Mouse (Mus musculus): ENCODE results near the gene Gm45234.
A peak's percentile ranks its signal among the peaks of the same experiment; 100 is the strongest.

Gene Gm45234

GRCm38 (mm10) chr6:124711824-124712782 is 43.7 kb downstream of the Gm45234 start, which contains the start of the genes Emg1 and Phb2:
Gene Emg1, minus strand, starts transcription at chr6:124712178.
Gene Phb2, plus strand, starts transcription at chr6:124712336.
- DNase-seq (ENCODE audit: low read depth, low spot score): peak; percentile 99

DNA sequence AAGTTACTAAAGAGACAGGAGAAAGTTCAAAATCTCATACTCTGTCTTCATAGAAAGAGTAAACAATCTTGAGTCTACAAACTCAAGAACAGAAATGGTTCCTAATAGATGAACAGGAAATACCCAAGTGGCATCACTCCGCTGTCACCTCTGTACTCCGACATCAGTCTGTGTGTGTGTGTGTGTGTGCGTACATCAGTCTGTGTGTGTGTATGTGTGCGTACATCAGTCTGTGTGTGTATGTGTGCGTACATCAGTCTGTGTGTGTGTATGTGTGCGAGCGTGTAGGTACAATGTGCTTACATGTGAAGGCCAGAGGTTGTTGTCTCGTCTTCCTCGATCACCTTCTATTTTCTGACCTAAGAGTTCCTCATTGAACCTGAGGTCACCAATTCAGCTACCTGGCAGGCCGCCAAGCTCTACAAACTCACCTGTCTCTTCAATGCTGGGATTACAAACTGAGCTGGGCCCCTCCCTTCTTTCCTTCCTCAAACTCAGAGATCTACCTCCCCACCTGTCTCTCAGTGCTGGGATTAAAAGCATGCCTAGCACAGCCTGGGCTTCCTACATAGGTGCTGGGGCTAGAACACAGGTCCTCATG is 47.4 kb downstream of the Gm45234 start:
- no peak for DNase-seq (ENCODE audit: low read depth, low spot score)

DNA sequence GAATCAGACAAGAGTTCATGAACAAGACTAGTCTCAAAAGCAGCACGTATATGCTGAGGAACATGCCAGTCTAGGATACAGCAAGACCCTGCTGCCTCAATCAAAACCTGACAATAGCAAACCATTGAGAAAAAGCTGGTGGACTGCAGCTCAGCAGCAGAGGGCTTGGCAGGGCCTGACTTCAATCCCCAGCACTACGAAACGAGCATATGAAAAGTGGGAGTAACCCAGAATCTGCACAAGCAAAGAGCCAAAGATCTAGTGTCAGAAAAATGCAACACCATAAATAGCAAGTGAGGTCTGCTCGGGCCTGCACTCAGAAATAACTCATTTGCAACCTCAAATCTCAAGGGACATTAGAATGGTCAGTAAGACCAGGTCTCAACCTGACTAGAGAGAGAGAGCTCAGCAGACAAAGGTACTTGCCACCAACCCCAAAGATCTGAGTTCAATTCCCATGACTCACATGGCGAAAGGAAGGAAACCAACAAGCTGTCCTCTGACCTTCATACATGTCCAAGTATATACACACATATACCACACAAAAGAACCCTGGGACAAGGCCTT is 49.7 kb downstream of the Gm45234 start:
- DNase-seq (ENCODE audit: low read depth, low spot score): no peak

DNA sequence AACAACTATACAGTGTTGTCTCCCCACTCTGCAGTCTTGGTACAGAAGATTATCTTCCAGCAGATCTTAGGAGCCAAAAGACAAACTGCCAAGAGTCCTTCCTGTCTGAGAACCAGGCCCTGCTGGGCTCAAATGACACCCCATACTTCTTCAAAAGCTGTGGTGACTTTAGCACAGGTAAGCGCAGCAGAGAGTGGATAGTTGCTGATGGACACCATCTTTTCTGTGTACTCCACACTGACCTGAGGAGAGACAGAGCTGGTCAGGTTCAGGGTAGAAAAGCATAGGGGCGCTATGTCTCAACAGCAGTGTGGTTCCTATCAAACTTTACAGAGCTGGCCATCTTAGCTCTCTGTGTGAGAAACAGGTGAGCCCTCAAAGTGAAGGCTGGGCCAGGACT is 51.4 kb downstream of the Gm45234 start:
- no peak for DNase-seq (ENCODE audit: low read depth, low spot score)

GRCm38 (mm10) chr6:124703789-124704188 is 52.0 kb downstream of the Gm45234 start:
- no peak for DNase-seq (ENCODE audit: low read depth, low spot score)

DNA sequence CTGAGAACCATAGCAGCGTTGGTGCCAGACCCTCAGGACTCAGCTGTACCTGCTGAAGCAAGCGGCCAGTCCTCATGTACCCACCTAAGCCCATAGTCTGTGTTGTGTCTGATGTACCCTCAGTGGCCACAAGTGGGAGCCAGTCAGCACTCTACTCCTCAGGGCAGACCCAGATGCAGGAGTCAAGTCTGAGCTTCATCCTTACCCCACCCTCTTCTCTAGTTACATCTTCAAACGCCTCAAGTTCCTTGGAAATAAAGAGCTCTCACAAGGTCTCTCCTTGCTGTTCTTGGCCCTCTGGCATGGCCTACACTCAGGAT is 53.1 kb downstream of the Gm45234 start:
- peak; percentile 93 for DNase-seq (ENCODE audit: low read depth, low spot score)

DNA sequence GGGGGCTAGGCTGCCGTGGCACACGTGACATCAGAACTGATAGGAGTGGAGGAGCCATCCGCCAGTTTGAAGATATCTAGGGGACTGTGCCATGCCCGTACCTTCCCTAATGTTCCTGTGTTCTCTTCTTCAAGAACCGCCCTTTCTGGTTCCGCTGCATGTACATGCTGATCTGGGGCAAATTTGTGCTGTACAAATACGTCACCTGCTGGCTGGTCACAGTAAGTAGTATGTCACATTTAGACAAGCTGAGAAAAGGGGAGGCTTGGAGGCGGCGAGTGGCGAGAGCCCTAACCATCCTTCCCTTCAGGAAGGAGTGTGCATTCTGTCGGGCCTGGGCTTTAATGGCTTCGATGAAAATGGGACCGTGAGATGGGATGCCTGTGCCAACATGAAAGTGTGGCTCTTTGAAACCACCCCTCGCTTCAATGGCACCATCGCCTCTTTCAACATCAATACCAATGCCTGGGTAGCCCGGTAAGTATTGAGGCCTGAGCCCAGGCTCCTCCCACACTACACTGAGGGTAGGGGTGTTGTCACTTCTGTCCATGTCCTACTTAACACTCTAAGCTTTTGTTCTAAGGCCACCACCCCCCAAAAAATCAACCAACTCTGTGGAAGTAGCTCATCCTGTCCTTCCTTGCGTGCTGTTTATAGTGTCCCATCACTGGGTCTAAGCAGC is 53.6 kb downstream of the Gm45234 start:
- no peak for DNase-seq (ENCODE audit: low read depth, low spot score)

DNA sequence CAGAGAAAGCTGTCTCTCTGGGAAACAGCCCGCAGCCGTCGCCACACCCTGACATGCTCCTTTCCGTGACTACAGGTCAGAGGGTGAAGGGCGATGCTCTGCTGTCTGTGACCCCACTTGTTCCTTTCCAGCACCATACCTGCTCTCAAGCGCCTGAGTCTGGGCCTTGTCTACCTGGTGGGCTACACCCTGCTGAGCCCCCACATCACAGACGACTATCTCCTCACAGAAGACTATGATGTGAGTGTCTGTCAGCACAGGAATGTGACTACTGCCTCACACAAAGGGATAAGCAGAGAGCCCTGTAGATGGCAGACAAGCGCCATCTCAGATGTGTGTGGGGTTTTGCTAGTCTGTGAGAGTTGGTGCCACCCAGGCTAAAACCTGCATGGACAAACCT is 54.5 kb downstream of the Gm45234 start:
- peak; percentile 52 for DNase-seq (ENCODE audit: low read depth, low spot score)

- no peak for DNase-seq (ENCODE audit: low read depth, low spot score)
These were observed 55.7 kb downstream of the Gm45234 start for GRCm38 (mm10) chr6:124699962-124700610.

GRCm38 (mm10) chr6:124699366-124699765 is 56.5 kb downstream of the Gm45234 start:
- DNase-seq (ENCODE audit: low read depth, low spot score): no peak

DNA sequence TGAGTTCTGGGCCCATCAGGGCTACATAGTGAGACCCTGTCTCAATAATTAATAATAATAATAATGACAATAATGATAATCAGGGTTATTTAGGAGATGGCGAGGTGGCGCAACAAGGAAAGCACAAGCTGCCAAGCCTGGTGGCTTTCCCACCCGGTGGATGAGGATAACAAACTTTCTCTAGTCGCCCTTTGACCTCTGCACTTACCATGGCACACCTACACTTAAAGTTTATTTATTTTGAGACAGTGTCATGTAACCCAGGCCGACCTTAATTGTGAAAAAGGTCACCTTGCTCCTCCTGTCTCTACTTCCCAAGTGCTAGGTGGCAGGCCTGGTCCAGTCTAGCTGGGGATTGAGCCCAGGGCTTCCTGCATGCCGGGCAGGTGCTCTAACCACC is 57.1 kb downstream of the Gm45234 start:
- DNase-seq (ENCODE audit: low read depth, low spot score): no peak

- no peak for DNase-seq (ENCODE audit: low read depth, low spot score)
These were observed 59.2 kb downstream of the Gm45234 start for GRCm38 (mm10) chr6:124696441-124697150.

DNA sequence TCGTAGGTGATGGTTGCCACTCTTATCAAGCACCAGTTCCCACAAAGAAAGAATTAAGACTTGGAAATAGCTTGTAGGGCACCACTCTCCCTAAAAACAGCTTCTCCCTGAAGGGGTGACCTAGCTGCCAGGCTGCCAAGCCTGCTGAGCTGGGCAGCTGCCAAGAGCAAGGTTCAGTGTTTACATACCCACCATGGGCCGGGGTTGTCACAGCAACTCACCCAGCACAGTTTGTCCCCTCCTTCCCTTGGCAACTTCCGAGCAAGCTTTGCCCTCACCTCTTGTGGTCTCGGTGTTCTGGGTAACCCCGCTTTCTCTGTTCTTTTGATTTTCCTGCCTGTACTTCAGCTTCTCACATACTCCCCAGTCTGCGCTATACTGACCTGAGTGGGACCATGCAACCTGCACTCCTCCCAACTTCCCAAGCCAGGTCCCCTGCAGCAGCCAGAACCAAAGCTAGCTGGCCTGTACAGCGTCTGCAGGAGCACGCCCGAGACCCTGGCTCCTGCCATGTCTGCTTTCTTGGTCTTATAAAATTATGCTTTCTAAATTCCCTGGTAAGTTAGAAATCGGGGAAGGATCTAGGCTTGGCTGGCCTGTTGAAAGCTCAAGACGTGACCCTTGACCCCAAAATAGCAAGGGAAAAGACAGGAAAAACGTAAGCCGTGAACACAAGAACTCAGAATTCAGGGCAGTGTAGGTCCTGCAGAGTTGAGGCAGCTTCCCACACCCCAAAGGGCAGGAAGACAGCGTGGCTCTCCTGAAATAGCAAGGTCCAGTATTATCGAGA is 61.5 kb downstream of the Gm45234 start:
- DNase-seq (ENCODE audit: low read depth, low spot score): no peak

DNA sequence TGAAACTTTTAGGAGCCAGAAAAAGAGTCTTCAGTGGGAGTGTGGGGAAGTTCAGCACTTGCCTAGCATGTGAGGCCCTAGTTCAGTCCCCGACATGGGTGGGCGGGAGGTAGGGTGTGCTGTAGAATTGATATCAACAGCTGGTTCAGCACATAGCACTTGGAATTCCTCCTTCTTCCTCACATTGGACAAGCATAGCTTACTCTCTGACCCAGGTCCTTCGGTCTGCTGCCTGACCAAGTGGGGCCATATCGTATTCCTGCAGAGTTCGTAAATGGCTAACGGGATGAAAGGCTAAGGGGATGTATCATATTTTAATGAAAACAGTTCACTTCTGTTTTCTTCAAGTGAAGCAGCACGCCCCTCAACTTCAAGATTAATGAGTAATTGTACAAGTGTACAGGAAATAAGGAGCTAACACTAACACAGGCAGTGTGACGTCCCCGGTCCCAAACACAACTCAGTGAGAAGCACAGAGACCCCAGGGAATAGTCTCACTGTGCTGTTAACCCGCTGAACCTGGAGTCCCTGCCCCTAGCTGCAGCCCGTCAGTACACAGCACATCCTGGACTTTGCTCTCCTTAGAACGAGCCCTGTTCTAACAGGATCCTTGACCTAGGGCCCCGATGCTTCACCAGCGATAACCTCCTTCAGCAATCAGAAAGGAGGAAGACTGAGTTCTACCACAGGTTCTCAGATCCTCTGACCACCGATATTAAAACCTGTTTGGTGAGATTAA is 62.4 kb downstream of the Gm45234 start:
- no peak for DNase-seq (ENCODE audit: low read depth, low spot score)

- no peak for DNase-seq (ENCODE audit: low read depth, low spot score)
These were observed 65.3 kb downstream of the Gm45234 start for GRCm38 (mm10) chr6:124690517-124690916.
